Mouse (Mus musculus) bone marrow, adult 2 months (tissue): Measurements from ENCODE around the gene Arrdc1. TPM values are rescaled to one million over a fixed set of nuclear protein-coding genes. Genes with fewer than 3 reads are reported as not detected.

Source experiments
- H3K27ac ChIP-seq: fragments of 200-500 bp; 2 replicates; pipeline ENCODE4 v1.5.1; 2012; ENCODE audit warnings: low read depth, mild to moderate bottlenecking, control low read depth, inconsistent platforms, low read length; ENCODE audit not compliant: control insufficient read depth, poor library complexity, insufficient read depth
- H3K4me1 ChIP-seq: fragments of 200-500 bp; 2 replicates; pipeline ENCODE4 v1.6.1; 2011; ENCODE audit warnings: low read length; ENCODE audit not compliant: control insufficient read depth, insufficient read depth
- H3K4me3 ChIP-seq: fragments of 200-500 bp; replicated peaks from 2 replicates; pipeline ENCODE3; 2011; ENCODE audit warnings: mild to moderate bottlenecking, low read depth, low read length, control low read depth; ENCODE audit not compliant: control insufficient read depth
- CTCF ChIP-seq: fragments of 200-500 bp; IDR thresholded peaks from 2 replicates; pipeline ENCODE4 v1.5.1; 2011; ENCODE audit warnings: low read length, control low read depth; ENCODE audit not compliant: control insufficient read depth, insufficient read depth
- POLR2A ChIP-seq: fragments of 200-500 bp; IDR thresholded peaks from 2 replicates; pipeline ENCODE4 v1.6.1; 2011; ENCODE audit warnings: low read depth, mild to moderate bottlenecking, control low read depth, low read length, borderline replicate concordance; ENCODE audit not compliant: control insufficient read depth
- WGBS: fragments of 180-500 bp; shearing (Covaris S2); methylation state at CpG from one replicate; pipeline ENCODE4 v1.1.7; 2018; 5-methylcytosine and 5-hydroxymethylcytosine counted together
- polyA plus RNA-seq: library from polyadenylated mRNA; stranded (reverse); fragments of >200 nt; gene quantifications from 2 replicates; pipeline ENCODE4 v1.2.4, GENCODE M21; 2011; ENCODE audit warnings: low replicate concordance; ENCODE audit not compliant: missing spikeins, insufficient read depth, insufficient read length

The Arrdc1 gene
- polyA plus RNA-seq, 1 experiment: 140 TPM

- Histone ChIP-seq H3K27ac (no peak overlapping the region), H3K4me1 (peaks cover 2% of the 10 kb centered on the region; the same call in 1 of the 2 replicates), H3K4me3 (no peak overlapping the region)
- no peak for TF ChIP-seq POLR2A
- TF ChIP-seq CTCF: no peak
These were observed 22.5 kb downstream of the Arrdc1 start for GRCm38 (mm10) chr2:24912589-24912988.

- TF ChIP-seq CTCF: no peak
- no peak for TF ChIP-seq POLR2A
- 87% methylated on average over 4 of the region's 4 CpGs for WGBS
These were observed 22.9 kb downstream of the Arrdc1 start for GRCm38 (mm10) chr2:24912189-24912588.

GRCm38 (mm10) chr2:24910481-24910880 lies 24.6 kb downstream of the Arrdc1 start:
- TF ChIP-seq POLR2A (no peak), CTCF (no peak)
- no peak overlapping the region for H3K27ac ChIP-seq
- peaks cover 2% of the 10 kb centered on the region; the same call in 1 of the 2 replicates for H3K4me1 ChIP-seq
- 23% methylated on average over 4 of the region's 4 CpGs for WGBS
- no peak overlapping the region for H3K4me3 ChIP-seq

More at GRCm38 (mm10) chr2:24912189-24912588, 22.9 kb downstream of the Arrdc1 start:
- H3K4me3 ChIP-seq: no peak overlapping the region
- no peak overlapping the region for H3K27ac ChIP-seq
- peaks cover 2% of the 10 kb centered on the region; the same call in 1 of the 2 replicates for H3K4me1 ChIP-seq

- TF ChIP-seq CTCF (no peak), POLR2A (no peak)
- Histone ChIP-seq H3K4me3 (no peak overlapping the region), H3K4me1 (peaks cover 2% of the 10 kb centered on the region; the same call in 1 of the 2 replicates), H3K27ac (no peak overlapping the region)
- 19% methylated on average over 2 of the region's 2 CpGs for WGBS
These were observed 29.3 kb downstream of the Arrdc1 start for GRCm38 (mm10) chr2:24905653-24906155.

- Histone ChIP-seq H3K27ac (no peak overlapping the region), H3K4me3 (no peak overlapping the region), H3K4me1 (no peaks in the 10 kb centered on the region)
- TF ChIP-seq POLR2A: no peak
- WGBS: 88% methylated on average over 11 of the region's 11 CpGs
These were observed 30.0 kb downstream of the Arrdc1 start for GRCm38 (mm10) chr2:24904823-24905652.

GRCm38 (mm10) chr2:24902999-24903398 lies 32.1 kb downstream of the Arrdc1 start:
- H3K4me3 ChIP-seq: no peak overlapping the region
- no peak for TF ChIP-seq POLR2A
- TF ChIP-seq CTCF: no peak
- no peaks in the 10 kb centered on the region for H3K4me1 ChIP-seq
- no peak overlapping the region for H3K27ac ChIP-seq
- WGBS: 50% methylated on average over 6 of the region's 6 CpGs

GRCm38 (mm10) chr2:24901055-24901454 lies 34.0 kb downstream of the Arrdc1 start:
- Histone ChIP-seq H3K4me3 (no peak overlapping the region), H3K4me1 (no peaks in the 10 kb centered on the region), H3K27ac (no peak overlapping the region)
- 73% methylated on average over 5 of the region's 5 CpGs for WGBS
- TF ChIP-seq CTCF (no peak), POLR2A (no peak)

- H3K27ac ChIP-seq: no peak overlapping the region
- TF ChIP-seq POLR2A (no peak), CTCF (no peak)
- WGBS: 89% methylated on average over 2 of the region's 2 CpGs
- no peak overlapping the region for H3K4me3 ChIP-seq
- no peaks in the 10 kb centered on the region for H3K4me1 ChIP-seq
These were observed 35.8 kb downstream of the Arrdc1 start for GRCm38 (mm10) chr2:24899292-24899691.

- no peak for TF ChIP-seq CTCF
- no peak for TF ChIP-seq POLR2A
- Histone ChIP-seq H3K4me1 (no peaks in the 10 kb centered on the region; the same call in 1 of the 2 replicates), H3K27ac (no peak overlapping the region), H3K4me3 (no peak overlapping the region)
- WGBS: 44% methylated on average over 4 of the region's 4 CpGs
These were observed 38.3 kb downstream of the Arrdc1 start for GRCm38 (mm10) chr2:24896761-24897160.
